Mouse (Mus musculus) neural tube, embryonic 14.5 days (tissue): ENCODE data around the gene Exoc4. TPM values are rescaled to one million over a fixed set of nuclear protein-coding genes. Genes with fewer than 3 reads are reported as not detected.

Experiments
- ATAC-seq: fragments of 200-750 bp; cut with Nextera tagmentation; 2 replicates; pipeline ENCODE4 v1.8.0; 2017; ENCODE audit warnings: low read depth, mild to moderate bottlenecking, moderate TSS enrichment, moderate library complexity
- H3K27ac ChIP-seq: fragments of 300-500 bp; sonication (generic); 2 replicates; pipeline ENCODE4 v1.5.1; 2014; ENCODE audit warnings: low read depth, mild to moderate bottlenecking, control low read depth, low read length, moderate library complexity, mixed read lengths
- H3K27me3 ChIP-seq: fragments of 300-500 bp; sonication (generic); 2 replicates; pipeline ENCODE4 v1.6.1; 2014; ENCODE audit warnings: low read length; ENCODE audit not compliant: control insufficient read depth, insufficient read depth
- H3K36me3 ChIP-seq: fragments of 300-500 bp; sonication (generic); 2 replicates; pipeline ENCODE4 v1.6.1; 2014; ENCODE audit warnings: low read length, mixed read lengths; ENCODE audit not compliant: control insufficient read depth, insufficient read depth
- H3K4me1 ChIP-seq: fragments of 300-500 bp; sonication (generic); 2 replicates; pipeline ENCODE4 v1.6.1; 2014; ENCODE audit warnings: low read length; ENCODE audit not compliant: control insufficient read depth, insufficient read depth
- H3K4me2 ChIP-seq: fragments of 300-500 bp; sonication (generic); 2 replicates; pipeline ENCODE4 v1.6.1; 2014; ENCODE audit warnings: mild to moderate bottlenecking, low read depth, low read length, control low read depth
- H3K4me3 ChIP-seq: fragments of 300-500 bp; sonication (generic); 2 replicates; pipeline ENCODE4 v1.5.1; 2014; ENCODE audit warnings: low read depth, low read length, control low read depth, mixed read lengths
- H3K9ac ChIP-seq: fragments of 300-500 bp; sonication (generic); replicated peaks from 2 replicates; pipeline ENCODE4 v1.6.1; 2014; ENCODE audit warnings: low read depth, mild to moderate bottlenecking, control low read depth, low read length, mixed read lengths
- H3K9me3 ChIP-seq: fragments of 300-500 bp; sonication (generic); 2 replicates; pipeline ENCODE4 v1.6.1; 2016; ENCODE audit warnings: low read length; ENCODE audit not compliant: control insufficient read depth
- WGBS: fragments of 180-500 bp; shearing (Covaris S2); extraction: QIAGEN DNeasy Blood & Tissue Kit; methylation state at CpG from one replicate; pipeline ENCODE4 v1.1.7; 2014; 5-methylcytosine and 5-hydroxymethylcytosine counted together
- polyA plus RNA-seq: library from polyadenylated mRNA; unstranded; fragments of >200 nt; fragmentation: Nextera tagmentation; extraction: Ambion mirVana; gene quantifications from 2 replicates; pipeline ENCODE4 v1.2.1, GENCODE M21; 2014

Exoc4 gene
- polyA plus RNA-seq, 1 experiment from 2014 or later, result 37.0 TPM

DNA sequence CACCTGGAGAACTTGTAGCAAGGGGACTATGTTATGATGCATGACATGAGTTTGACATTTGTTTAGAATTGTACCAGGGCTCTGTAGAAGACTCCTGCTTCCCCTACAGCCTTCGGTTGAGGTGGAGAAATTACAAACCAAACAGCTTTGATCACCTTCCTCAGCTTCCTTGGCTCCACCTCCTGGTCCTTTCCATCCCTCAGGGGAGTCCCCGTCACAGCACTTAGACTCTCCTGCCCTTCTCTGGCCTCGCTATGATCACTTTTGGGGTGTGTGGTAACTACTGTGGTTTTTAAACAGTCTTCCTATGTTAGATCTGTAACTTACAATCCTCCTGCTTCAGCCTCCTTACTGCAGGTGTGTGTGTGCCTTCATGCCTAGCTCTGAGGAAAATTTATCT, 434.6 kb downstream of the Exoc4 start:
- Histone ChIP-seq H3K27ac (no peak overlapping the region), H3K4me1 (0 out of 2 replicates have a peak, but pooled peaks cover 5% of the 10 kb centered on the region), H3K4me2 (no peak overlapping the region), H3K4me3 (no peak overlapping the region), H3K36me3 (no peaks in the 10 kb centered on the region), H3K9me3 (no peaks in the 10 kb centered on the region), H3K27me3 (no peaks in the 10 kb centered on the region), H3K9ac (no peak overlapping the region)
- ATAC-seq, result no peak
- WGBS, result 70% methylated on average over 3 of the region's 3 CpGs

DNA sequence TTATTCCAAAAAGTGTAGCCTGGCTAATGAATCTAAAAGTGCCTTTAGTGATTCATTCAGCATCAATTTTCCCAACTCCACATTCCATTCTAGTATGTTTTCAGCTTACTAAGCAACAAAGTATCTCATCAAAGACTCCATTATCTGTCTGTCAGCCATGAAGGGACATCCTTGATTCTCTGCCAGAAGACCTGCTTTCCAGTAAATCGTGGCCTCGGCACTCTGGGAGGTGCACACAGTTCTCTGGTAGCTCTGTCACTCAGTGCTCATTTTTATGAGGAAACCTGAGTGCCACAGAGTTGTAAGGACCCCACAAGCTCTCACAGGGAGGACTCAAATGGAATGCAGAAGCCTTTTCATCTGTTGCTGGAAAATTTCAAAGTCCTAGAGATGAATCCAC, 436.4 kb downstream of the Exoc4 start:
- Histone ChIP-seq H3K27me3 (no peaks in the 10 kb centered on the region), H3K9me3 (no peaks in the 10 kb centered on the region), H3K4me2 (no peak overlapping the region), H3K4me1 (0 out of 2 replicates have a peak, but pooled peaks cover 5% of the 10 kb centered on the region), H3K9ac (no peak overlapping the region), H3K27ac (no peak overlapping the region), H3K4me3 (no peak overlapping the region), H3K36me3 (no peaks in the 10 kb centered on the region)
- ATAC-seq, result no peak
- WGBS, result 61% methylated on average over 2 of the region's 2 CpGs

GRCm38 (mm10) chr6:33690601-33691000, 441.7 kb downstream of the Exoc4 start:
- Histone ChIP-seq H3K27me3 (no peaks in the 10 kb centered on the region), H3K9me3 (no peaks in the 10 kb centered on the region), H3K4me2 (no peak overlapping the region), H3K27ac (no peak overlapping the region), H3K4me1 (no peaks in the 10 kb centered on the region), H3K9ac (no peak overlapping the region), H3K36me3 (no peaks in the 10 kb centered on the region), H3K4me3 (no peak overlapping the region)
- 90% methylated on average over 5 of the region's 5 CpGs for WGBS
- no peak for ATAC-seq

GRCm38 (mm10) chr6:33696976-33697375, 448.1 kb downstream of the Exoc4 start:
- H3K4me2 ChIP-seq, result no peak overlapping the region
- H3K9me3 ChIP-seq, result no peaks in the 10 kb centered on the region
- no peaks in the 10 kb centered on the region for H3K27me3 ChIP-seq
- ATAC-seq, result no peak
- no peak overlapping the region for H3K4me3 ChIP-seq
- no peaks in the 10 kb centered on the region for H3K36me3 ChIP-seq
- 100% methylated on average over 1 of the region's 1 CpGs for WGBS
- H3K27ac ChIP-seq, result no peak overlapping the region
- no peak overlapping the region for H3K9ac ChIP-seq
- no peaks in the 10 kb centered on the region for H3K4me1 ChIP-seq

- Histone ChIP-seq H3K27ac (no peak overlapping the region), H3K4me3 (no peak overlapping the region), H3K4me2 (no peak overlapping the region), H3K27me3 (no peaks in the 10 kb centered on the region), H3K9me3 (no peaks in the 10 kb centered on the region), H3K4me1 (no peaks in the 10 kb centered on the region), H3K9ac (no peak overlapping the region), H3K36me3 (no peaks in the 10 kb centered on the region)
- ATAC-seq, result no peak
- WGBS, result 44% methylated on average over 4 of the region's 4 CpGs
These were observed 460.0 kb downstream of the Exoc4 start for GRCm38 (mm10) chr6:33708907-33709306.

DNA sequence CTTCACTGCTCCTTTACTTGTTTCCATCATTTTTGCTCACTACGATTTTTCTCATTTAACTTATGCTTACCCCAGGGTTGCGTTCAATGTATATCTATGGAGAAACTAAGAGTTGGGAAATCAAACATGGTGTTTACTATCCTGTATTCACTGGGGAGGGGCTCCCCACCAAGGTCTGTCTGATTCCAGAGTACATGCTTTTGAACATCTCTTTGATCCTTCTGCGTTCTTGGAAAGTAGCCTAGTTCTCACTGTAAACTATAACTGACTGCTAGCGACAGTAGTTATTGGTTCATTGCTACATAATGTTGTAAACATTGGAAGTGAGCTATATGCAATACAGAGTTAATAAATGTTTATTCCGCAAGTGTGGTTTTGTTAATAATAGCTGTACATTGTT, 460.5 kb downstream of the Exoc4 start:
- no peak overlapping the region for H3K27ac ChIP-seq

GRCm38 (mm10) chr6:33711742-33712141, 462.9 kb downstream of the Exoc4 start:
- Histone ChIP-seq H3K27me3 (no peaks in the 10 kb centered on the region), H3K27ac (no peak overlapping the region), H3K36me3 (no peaks in the 10 kb centered on the region), H3K4me3 (no peak overlapping the region), H3K4me1 (no peaks in the 10 kb centered on the region), H3K9me3 (no peaks in the 10 kb centered on the region), H3K9ac (no peak overlapping the region), H3K4me2 (no peak overlapping the region)
- no peak for ATAC-seq
- WGBS, result 54% methylated on average over 3 of the region's 3 CpGs

More for the DNA sequence above, 460.5 kb downstream of the Exoc4 start:
- H3K9ac ChIP-seq, result no peak overlapping the region
- no peaks in the 10 kb centered on the region for H3K27me3 ChIP-seq
- H3K36me3 ChIP-seq, result no peaks in the 10 kb centered on the region
- H3K4me3 ChIP-seq, result no peak overlapping the region
- no peak for ATAC-seq
- WGBS, result 80% methylated on average over 5 of the region's 5 CpGs
- H3K9me3 ChIP-seq, result no peaks in the 10 kb centered on the region
- H3K4me1 ChIP-seq, result no peaks in the 10 kb centered on the region
- no peak overlapping the region for H3K4me2 ChIP-seq

DNA sequence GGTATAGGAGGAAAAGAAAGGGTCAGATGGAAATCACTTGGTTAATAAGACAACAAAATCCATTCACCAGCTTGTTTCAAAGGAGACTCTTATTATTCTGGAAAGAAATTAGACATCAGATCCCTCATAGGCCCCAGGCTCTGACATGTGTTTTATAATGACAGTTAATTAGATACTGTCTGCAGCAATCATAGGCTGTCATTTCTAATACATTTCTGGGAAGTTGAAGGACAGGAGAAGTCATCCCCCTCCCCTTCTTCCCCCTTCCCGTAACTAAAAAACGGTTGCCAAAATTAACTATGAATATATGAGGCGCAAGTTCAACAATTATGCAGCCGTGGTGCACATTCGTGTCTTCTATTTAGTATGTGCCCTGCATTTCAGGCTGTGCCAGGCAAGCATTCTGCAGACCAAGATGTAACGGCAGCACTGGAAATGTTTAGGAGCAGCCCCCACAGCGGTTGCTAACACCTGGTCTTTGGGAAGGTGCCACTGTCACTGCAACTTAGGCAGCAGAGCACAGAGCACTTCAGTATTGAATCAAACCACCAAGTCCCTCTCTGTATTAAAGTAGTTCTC, 463.7 kb downstream of the Exoc4 start:
- Histone ChIP-seq H3K9me3 (no peaks in the 10 kb centered on the region), H3K27ac (no peak overlapping the region), H3K4me1 (no peaks in the 10 kb centered on the region), H3K9ac (no peak overlapping the region), H3K27me3 (no peaks in the 10 kb centered on the region), H3K4me3 (no peak overlapping the region), H3K36me3 (no peaks in the 10 kb centered on the region), H3K4me2 (no peak overlapping the region)
- WGBS, result 78% methylated on average over 7 of the region's 7 CpGs
- no peak for ATAC-seq

DNA sequence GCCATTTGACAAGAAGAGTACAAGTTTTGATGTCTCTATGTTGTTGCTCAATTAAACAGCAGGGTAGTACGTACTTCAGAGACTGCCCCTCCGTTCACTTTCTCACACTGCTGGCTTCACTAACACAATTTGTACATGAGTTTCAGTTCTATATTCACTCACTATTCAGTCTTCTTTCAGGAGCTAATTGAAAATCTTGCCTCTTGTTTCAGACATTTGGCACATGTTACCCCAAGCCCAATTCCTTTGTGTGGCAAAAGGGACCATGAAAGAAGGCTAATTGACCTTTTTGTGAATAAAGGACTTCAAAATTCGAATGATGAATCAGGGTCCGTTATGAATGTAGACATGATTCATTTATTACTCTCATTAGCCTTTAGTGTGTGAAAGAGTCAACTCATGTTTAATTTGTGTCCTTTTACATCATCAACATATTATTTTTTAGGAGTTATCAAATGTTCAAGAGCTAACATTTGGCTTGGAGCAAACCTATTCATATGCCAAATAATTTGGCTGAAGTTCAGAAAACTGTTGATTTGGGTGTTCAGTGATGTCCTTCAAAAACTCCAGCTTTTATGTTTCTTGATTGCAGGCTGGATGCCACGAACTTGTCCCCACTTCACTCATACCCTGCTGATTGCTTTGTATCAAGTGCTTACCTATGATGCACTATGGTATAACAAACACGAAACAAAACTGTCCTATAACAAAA, 467.5 kb downstream of the Exoc4 start:
- Histone ChIP-seq H3K4me1 (no peaks in the 10 kb centered on the region), H3K4me2 (no peak overlapping the region), H3K9ac (no peak overlapping the region), H3K36me3 (no peaks in the 10 kb centered on the region), H3K4me3 (no peak overlapping the region), H3K27me3 (no peaks in the 10 kb centered on the region), H3K9me3 (no peaks in the 10 kb centered on the region), H3K27ac (no peak overlapping the region)
- ATAC-seq, result no peak
- WGBS, result 64% methylated on average over 6 of the region's 6 CpGs
